Mouse (Mus musculus) thymus, adult 2 months (tissue): ENCODE data around the gene Sema6d.

Source experiments
- CTCF ChIP-seq: fragments of 200-500 bp; IDR thresholded peaks from 2 replicates; pipeline ENCODE4 v1.5.1; 2012; ENCODE audit warnings: mild to moderate bottlenecking, control low read depth, low read length, moderate library complexity, borderline replicate concordance; ENCODE audit not compliant: control insufficient read depth, poor library complexity, insufficient read depth; ENCODE audit errors: extremely low read depth
- POLR2A ChIP-seq: fragments of 200-500 bp; IDR thresholded peaks from 2 replicates; pipeline ENCODE4 v1.6.1; 2012; ENCODE audit warnings: mild to moderate bottlenecking, low read length, control low read depth, moderate library complexity; ENCODE audit not compliant: control insufficient read depth, poor library complexity, insufficient read depth; ENCODE audit errors: extremely low read depth

DNA sequence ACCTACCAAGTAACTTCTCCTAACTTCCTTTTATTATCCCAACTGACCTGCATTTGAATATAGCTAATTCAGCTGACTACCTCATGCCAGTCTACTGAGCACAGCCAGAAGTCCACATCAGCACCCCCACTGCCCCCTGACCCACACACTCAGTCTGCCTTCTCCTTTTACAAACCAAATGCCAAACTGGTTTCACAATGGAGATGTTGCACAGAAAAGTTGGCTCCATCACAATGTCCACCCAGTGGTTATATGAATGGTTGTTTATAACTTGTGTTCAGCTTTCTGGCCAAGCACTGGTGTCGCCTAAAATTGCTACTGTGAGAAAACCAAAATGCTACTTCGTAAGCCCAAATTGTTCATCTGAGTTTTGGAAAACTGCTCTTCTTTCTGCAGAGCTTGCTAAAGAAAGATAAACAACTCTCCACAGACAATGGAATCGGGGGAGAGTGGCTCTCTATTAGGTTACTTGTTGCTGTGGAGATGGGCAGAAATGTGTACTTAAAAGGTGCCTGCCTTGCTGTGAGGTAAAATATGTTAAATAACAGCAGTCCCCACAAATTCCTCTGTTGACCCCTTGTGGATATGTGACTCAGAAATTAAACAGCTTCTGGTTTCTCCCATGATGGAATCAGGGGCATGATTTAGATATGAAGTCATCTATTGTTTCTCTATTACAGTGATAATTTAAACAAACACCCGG is 154.9 kb downstream of the Sema6d start:
- TF ChIP-seq POLR2A (no peak), CTCF (no peak)
